Mouse (Mus musculus): Measurements from ENCODE around the gene D1Pas1. TPM values are rescaled to one million over a fixed set of nuclear protein-coding genes. Genes with fewer than 3 reads are reported as not detected.

D1Pas1 gene
- polyA plus RNA-seq, 1 experiment: not detected

- TF ChIP-seq POLR2A (IDR thresholded peaks at IDR 0.05; ENCODE audit: low read depth, low read length): no peak
- TF ChIP-seq CTCF (IDR thresholded peaks at IDR 0.05; ENCODE audit: extremely low read depth, insufficient read depth, insufficient read length, insufficient replicate concordance): no peak
Observed at GRCm38 (mm10) chr1:186986086-186986485, 18.9 kb downstream of the D1Pas1 start.

GRCm38 (mm10) chr1:186986506-186986905 lies 19.3 kb downstream of the D1Pas1 start:
- 90% methylated on average over 8 of the region's 8 CpGs for WGBS
- TF ChIP-seq POLR2A (IDR thresholded peaks at IDR 0.05; ENCODE audit: low read depth, low read length) (no peak), CTCF (IDR thresholded peaks at IDR 0.05; ENCODE audit: extremely low read depth, insufficient read depth, insufficient read length, insufficient replicate concordance) (no peak)
- no peaks in the 10 kb centered on the region for H3K4me1 ChIP-seq (ENCODE audit: control insufficient read depth, insufficient read depth, insufficient read length)
- H3K4me3 ChIP-seq (ENCODE audit: extremely low read depth, insufficient read depth, insufficient read length): no peak overlapping the region
- DNase-seq (ENCODE audit: low read depth in 1 of 2, low spot score in 2 of 2): no peak
- no peaks in the 10 kb centered on the region for H3K36me3 ChIP-seq (ENCODE audit: control insufficient read depth, insufficient read depth, low read length)
- no peaks in the 10 kb centered on the region for H3K27me3 ChIP-seq (ENCODE audit: control insufficient read depth, insufficient read depth, low read length)
- no peak overlapping the region for H3K27ac ChIP-seq (ENCODE audit: insufficient read depth, low read length)

More at GRCm38 (mm10) chr1:186986086-186986485, 18.9 kb downstream of the D1Pas1 start:
- Histone ChIP-seq H3K4me3 (ENCODE audit: extremely low read depth, insufficient read depth, insufficient read length) (no peak overlapping the region), H3K27ac (ENCODE audit: insufficient read depth, low read length) (no peak overlapping the region), H3K36me3 (ENCODE audit: control insufficient read depth, insufficient read depth, low read length) (no peaks in the 10 kb centered on the region), H3K4me1 (ENCODE audit: control insufficient read depth, insufficient read depth, insufficient read length) (no peaks in the 10 kb centered on the region), H3K27me3 (ENCODE audit: control insufficient read depth, insufficient read depth, low read length) (no peaks in the 10 kb centered on the region)
- WGBS: 86% methylated on average over 9 of the region's 9 CpGs
- no peak for DNase-seq (ENCODE audit: low read depth in 1 of 2, low spot score in 2 of 2)

GRCm38 (mm10) chr1:186988281-186988682 lies 21.1 kb downstream of the D1Pas1 start:
- Histone ChIP-seq H3K27me3 (ENCODE audit: control insufficient read depth, insufficient read depth, low read length) (no peaks in the 10 kb centered on the region), H3K36me3 (ENCODE audit: control insufficient read depth, insufficient read depth, low read length) (no peaks in the 10 kb centered on the region), H3K4me1 (ENCODE audit: control insufficient read depth, insufficient read depth, insufficient read length) (no peaks in the 10 kb centered on the region), H3K27ac (ENCODE audit: insufficient read depth, low read length) (no peak overlapping the region), H3K4me3 (ENCODE audit: extremely low read depth, insufficient read depth, insufficient read length) (no peak overlapping the region)
- WGBS: 90% methylated on average over 9 of the region's 9 CpGs
- no peak for TF ChIP-seq POLR2A (IDR thresholded peaks at IDR 0.05; ENCODE audit: low read depth, low read length)
- no peak for TF ChIP-seq CTCF (IDR thresholded peaks at IDR 0.05; ENCODE audit: extremely low read depth, insufficient read depth, insufficient read length, insufficient replicate concordance)
- no peak for DNase-seq (ENCODE audit: low read depth in 1 of 2, low spot score in 2 of 2)

GRCm38 (mm10) chr1:186988822-186989221 lies 21.6 kb downstream of the D1Pas1 start:
- H3K4me1 ChIP-seq (ENCODE audit: control insufficient read depth, insufficient read depth, insufficient read length): no peaks in the 10 kb centered on the region
- no peak for DNase-seq (ENCODE audit: low read depth in 1 of 2, low spot score in 2 of 2)
- H3K36me3 ChIP-seq (ENCODE audit: control insufficient read depth, insufficient read depth, low read length): no peaks in the 10 kb centered on the region
- H3K27me3 ChIP-seq (ENCODE audit: control insufficient read depth, insufficient read depth, low read length): no peaks in the 10 kb centered on the region
- 74% methylated on average over 4 of the region's 4 CpGs for WGBS
- H3K4me3 ChIP-seq (ENCODE audit: extremely low read depth, insufficient read depth, insufficient read length): no peak overlapping the region
- no peak for TF ChIP-seq POLR2A (IDR thresholded peaks at IDR 0.05; ENCODE audit: low read depth, low read length)
- no peak for TF ChIP-seq CTCF (IDR thresholded peaks at IDR 0.05; ENCODE audit: extremely low read depth, insufficient read depth, insufficient read length, insufficient replicate concordance)
- no peak overlapping the region for H3K27ac ChIP-seq (ENCODE audit: insufficient read depth, low read length)

GRCm38 (mm10) chr1:186991473-186991872 lies 24.3 kb downstream of the D1Pas1 start:
- WGBS: 83% methylated on average over 6 of the region's 6 CpGs
- no peak for TF ChIP-seq POLR2A (IDR thresholded peaks at IDR 0.05; ENCODE audit: low read depth, low read length)
- no peak for TF ChIP-seq CTCF (IDR thresholded peaks at IDR 0.05; ENCODE audit: extremely low read depth, insufficient read depth, insufficient read length, insufficient replicate concordance)
- H3K36me3 ChIP-seq (ENCODE audit: control insufficient read depth, insufficient read depth, low read length): no peaks in the 10 kb centered on the region
- no peak overlapping the region for H3K4me3 ChIP-seq (ENCODE audit: extremely low read depth, insufficient read depth, insufficient read length)
- DNase-seq (ENCODE audit: low read depth in 1 of 2, low spot score in 2 of 2): no peak
- no peaks in the 10 kb centered on the region for H3K27me3 ChIP-seq (ENCODE audit: control insufficient read depth, insufficient read depth, low read length)
- no peaks in the 10 kb centered on the region for H3K4me1 ChIP-seq (ENCODE audit: control insufficient read depth, insufficient read depth, insufficient read length)
- no peak overlapping the region for H3K27ac ChIP-seq (ENCODE audit: insufficient read depth, low read length)

- 90% methylated on average over 3 of the region's 3 CpGs for WGBS
- TF ChIP-seq POLR2A (IDR thresholded peaks at IDR 0.05; ENCODE audit: low read depth, low read length) (no peak), CTCF (IDR thresholded peaks at IDR 0.05; ENCODE audit: extremely low read depth, insufficient read depth, insufficient read length, insufficient replicate concordance) (no peak)
- Histone ChIP-seq H3K27me3 (ENCODE audit: control insufficient read depth, insufficient read depth, low read length) (no peaks in the 10 kb centered on the region), H3K36me3 (ENCODE audit: control insufficient read depth, insufficient read depth, low read length) (no peaks in the 10 kb centered on the region), H3K27ac (ENCODE audit: insufficient read depth, low read length) (no peak overlapping the region), H3K4me3 (ENCODE audit: extremely low read depth, insufficient read depth, insufficient read length) (no peak overlapping the region), H3K4me1 (ENCODE audit: control insufficient read depth, insufficient read depth, insufficient read length) (no peaks in the 10 kb centered on the region)
- no peak for DNase-seq (ENCODE audit: low read depth in 1 of 2, low spot score in 2 of 2)
Observed at GRCm38 (mm10) chr1:186992113-186992512, 24.9 kb downstream of the D1Pas1 start.

GRCm38 (mm10) chr1:186997596-186998304 lies 30.5 kb downstream of the D1Pas1 start:
- no peak for DNase-seq (ENCODE audit: low read depth in 1 of 2, low spot score in 2 of 2)
- Histone ChIP-seq H3K4me1 (ENCODE audit: control insufficient read depth, insufficient read depth, insufficient read length) (no peaks in the 10 kb centered on the region), H3K4me3 (ENCODE audit: extremely low read depth, insufficient read depth, insufficient read length) (no peak overlapping the region), H3K27ac (ENCODE audit: insufficient read depth, low read length) (no peak overlapping the region), H3K36me3 (ENCODE audit: control insufficient read depth, insufficient read depth, low read length) (no peaks in the 10 kb centered on the region), H3K27me3 (ENCODE audit: control insufficient read depth, insufficient read depth, low read length) (no peaks in the 10 kb centered on the region)
- TF ChIP-seq CTCF (IDR thresholded peaks at IDR 0.05; ENCODE audit: extremely low read depth, insufficient read depth, insufficient read length, insufficient replicate concordance) (no peak), POLR2A (IDR thresholded peaks at IDR 0.05; ENCODE audit: low read depth, low read length) (no peak)
- WGBS: 91% methylated on average over 21 of the region's 21 CpGs

Data from spleen, adult 2 months (tissue).